Mouse (Mus musculus) hindbrain, embryonic 15.5 days (tissue): ENCODE results near the gene Txndc12. TPM values are rescaled to one million over a fixed set of nuclear protein-coding genes. Genes with fewer than 3 reads are reported as not detected.
A peak's percentile ranks its signal among the peaks of the same experiment; 100 is the strongest.

Experiments used
- ATAC-seq: fragments of 200-750 bp; cut with Nextera tagmentation; 2 replicates; pipeline ENCODE4 v1.8.0; 2017; ENCODE audit warnings: low read depth, moderate number of reproducible peaks, moderate TSS enrichment; ENCODE audit not compliant: low FRiP score
- H3K27ac ChIP-seq: fragments of 300-500 bp; sonication (generic); replicated peaks from 2 replicates; pipeline ENCODE4 v1.5.1; 2015; ENCODE audit warnings: mild to moderate bottlenecking, inconsistent platforms
- H3K27me3 ChIP-seq: fragments of 300-500 bp; sonication (generic); 2 replicates; pipeline ENCODE4 v1.6.1; 2015; ENCODE audit warnings: control low read depth, inconsistent platforms
- H3K36me3 ChIP-seq: fragments of 300-500 bp; sonication (generic); 2 replicates; pipeline ENCODE4 v1.6.1; 2015; ENCODE audit warnings: control low read depth, inconsistent platforms
- H3K4me1 ChIP-seq: fragments of 300-500 bp; sonication (generic); replicated peaks from 2 replicates; pipeline ENCODE4 v1.6.1; 2015; ENCODE audit warnings: control low read depth, inconsistent platforms
- H3K4me2 ChIP-seq: fragments of 300-500 bp; sonication (generic); 2 replicates; pipeline ENCODE4 v1.6.1; 2015; ENCODE audit warnings: moderate library complexity, mild to moderate bottlenecking, inconsistent platforms
- H3K4me3 ChIP-seq: fragments of 300-500 bp; sonication (generic); 2 replicates; pipeline ENCODE4 v1.5.1; 2015; ENCODE audit warnings: mild to moderate bottlenecking, inconsistent platforms
- H3K9ac ChIP-seq: fragments of 300-500 bp; sonication (generic); 2 replicates; pipeline ENCODE4 v1.6.1; 2015; ENCODE audit warnings: inconsistent platforms
- H3K9me3 ChIP-seq: fragments of 300-500 bp; sonication (generic); 2 replicates; pipeline ENCODE4 v1.6.1; 2016; ENCODE audit warnings: control low read depth, inconsistent platforms
- WGBS: fragments of 180-500 bp; shearing (Covaris S2); methylation state at CpG from one replicate; pipeline ENCODE4 v1.1.7; 2015; 5-methylcytosine and 5-hydroxymethylcytosine counted together
- polyA plus RNA-seq: library from polyadenylated mRNA; unstranded; fragments of >200 nt; fragmentation: Nextera tagmentation; extraction: Ambion mirVana; gene quantifications from 2 replicates; pipeline ENCODE4 v1.2.1, GENCODE M21; 2015

Txndc12 gene
- polyA plus RNA-seq, 1 experiment from 2014 or later: 67.3 TPM

GRCm38 (mm10) chr4:108866806-108867205, 32.4 kb downstream of the Txndc12 start:
- Histone ChIP-seq H3K27ac (no peak overlapping the region), H3K4me1 (no peaks in the 10 kb centered on the region), H3K4me2 (no peak overlapping the region), H3K36me3 (peaks cover 11% of the 10 kb centered on the region; the same call in 1 of the 2 replicates), H3K4me3 (no peak overlapping the region), H3K9me3 (no peaks in the 10 kb centered on the region), H3K27me3 (no peaks in the 10 kb centered on the region), H3K9ac (no peak overlapping the region)
- no peak for ATAC-seq
- WGBS: 84% methylated on average over 7 of the region's 7 CpGs

GRCm38 (mm10) chr4:108869730-108870374, 35.5 kb downstream of the Txndc12 start:
- Histone ChIP-seq H3K27me3 (no peaks in the 10 kb centered on the region), H3K27ac (no peak overlapping the region), H3K4me1 (no peaks in the 10 kb centered on the region), H3K36me3 (no peaks in the 10 kb centered on the region), H3K9ac (no peak overlapping the region), H3K4me3 (no peak overlapping the region), H3K9me3 (no peaks in the 10 kb centered on the region), H3K4me2 (no peak overlapping the region)
- peak; percentile 92 for ATAC-seq
- 39% methylated on average over 10 of the region's 10 CpGs for WGBS

- no peaks in the 10 kb centered on the region for H3K27me3 ChIP-seq
- no peak overlapping the region for H3K4me3 ChIP-seq
- no peak overlapping the region for H3K9ac ChIP-seq
- no peaks in the 10 kb centered on the region for H3K36me3 ChIP-seq
- H3K27ac ChIP-seq: no peak overlapping the region
- H3K4me1 ChIP-seq: 0 out of 2 replicates have a peak, but pooled peaks cover 3% of the 10 kb centered on the region
- ATAC-seq: no peak
- no peak overlapping the region for H3K4me2 ChIP-seq
- WGBS: 88% methylated on average over 5 of the region's 5 CpGs
- no peaks in the 10 kb centered on the region for H3K9me3 ChIP-seq
These were observed 39.3 kb downstream of the Txndc12 start for GRCm38 (mm10) chr4:108873746-108874145.

GRCm38 (mm10) chr4:108877901-108878300, 43.5 kb downstream of the Txndc12 start:
- H3K4me3 ChIP-seq: no peak overlapping the region
- no peaks in the 10 kb centered on the region for H3K36me3 ChIP-seq
- no peak overlapping the region for H3K9ac ChIP-seq
- no peaks in the 10 kb centered on the region for H3K27me3 ChIP-seq
- 81% methylated on average over 6 of the region's 6 CpGs for WGBS
- no peak for ATAC-seq
- H3K4me2 ChIP-seq: no peak overlapping the region
- no peaks in the 10 kb centered on the region for H3K9me3 ChIP-seq
- peaks cover 13% of the 10 kb centered on the region; the same call in 1 of the 2 replicates for H3K4me1 ChIP-seq
- no peak overlapping the region for H3K27ac ChIP-seq

GRCm38 (mm10) chr4:108878963-108879822, 44.8 kb downstream of the Txndc12 start, which contains the start of gene Rab3b:
Gene Rab3b (plus strand): TSS chr4:108879063.
- under 1% methylated on average over 46 of the region's 46 CpGs for WGBS

GRCm38 (mm10) chr4:108883815-108884214, 49.4 kb downstream of the Txndc12 start:
- Histone ChIP-seq H3K27ac (no peak overlapping the region), H3K36me3 (no peaks in the 10 kb centered on the region), H3K4me3 (no peak overlapping the region), H3K4me1 (peaks cover 10% of the 10 kb centered on the region), H3K9me3 (no peaks in the 10 kb centered on the region), H3K4me2 (no peak overlapping the region), H3K9ac (no peak overlapping the region), H3K27me3 (no peaks in the 10 kb centered on the region)
- no peak for ATAC-seq
- WGBS: 53% methylated on average over 13 of the region's 13 CpGs

More at GRCm38 (mm10) chr4:108878963-108879822, 44.8 kb downstream of the Txndc12 start, which contains the start of gene Rab3b:
- peak within 1 kb of the TSS; percentile 71 for H3K4me3 ChIP-seq
- no peaks in the 10 kb centered on the region for H3K9me3 ChIP-seq
- H3K9ac ChIP-seq: peak within 1 kb of the TSS; percentile 70
- H3K27ac ChIP-seq: peak within 1 kb of the TSS; percentile 77
- H3K4me2 ChIP-seq: peak within 1 kb of the TSS; percentile 85
- peaks cover 13% of the 10 kb centered on the region for H3K4me1 ChIP-seq
- peak; percentile 93 for ATAC-seq
- H3K27me3 ChIP-seq: no peaks in the 10 kb centered on the region
- no peaks in the 10 kb centered on the region for H3K36me3 ChIP-seq

- Histone ChIP-seq H3K27me3 (no peaks in the 10 kb centered on the region), H3K4me3 (no peak overlapping the region), H3K4me1 (no peaks in the 10 kb centered on the region; the same call in 1 of the 2 replicates), H3K27ac (no peak overlapping the region), H3K9ac (no peak overlapping the region), H3K36me3 (no peaks in the 10 kb centered on the region), H3K9me3 (no peaks in the 10 kb centered on the region), H3K4me2 (no peak overlapping the region)
- no peak for ATAC-seq
- 91% methylated on average over 4 of the region's 4 CpGs for WGBS
These were observed 53.1 kb downstream of the Txndc12 start for GRCm38 (mm10) chr4:108887456-108887855.

- no peak overlapping the region for H3K27ac ChIP-seq
- no peaks in the 10 kb centered on the region for H3K9me3 ChIP-seq
- H3K27me3 ChIP-seq: no peaks in the 10 kb centered on the region
- H3K4me3 ChIP-seq: no peak overlapping the region
- ATAC-seq: no peak
- H3K36me3 ChIP-seq: no peaks in the 10 kb centered on the region
- no peak overlapping the region for H3K4me2 ChIP-seq
- 80% methylated on average over 6 of the region's 6 CpGs for WGBS
- no peaks in the 10 kb centered on the region for H3K4me1 ChIP-seq
- no peak overlapping the region for H3K9ac ChIP-seq
These were observed 56.5 kb downstream of the Txndc12 start for GRCm38 (mm10) chr4:108890876-108891275.

GRCm38 (mm10) chr4:108900421-108900820, 66.0 kb downstream of the Txndc12 start:
- Histone ChIP-seq H3K4me1 (no peaks in the 10 kb centered on the region), H3K9me3 (no peaks in the 10 kb centered on the region), H3K27ac (no peak overlapping the region), H3K4me3 (no peak overlapping the region), H3K4me2 (no peak overlapping the region), H3K9ac (no peak overlapping the region), H3K36me3 (no peaks in the 10 kb centered on the region), H3K27me3 (no peaks in the 10 kb centered on the region)
- no peak for ATAC-seq
- 59% methylated on average over 7 of the region's 7 CpGs for WGBS

- WGBS: 92% methylated on average over 9 of the region's 9 CpGs
- Histone ChIP-seq H3K4me2 (no peak overlapping the region), H3K4me1 (0 out of 2 replicates have a peak, but pooled peaks cover 5% of the 10 kb centered on the region), H3K4me3 (no peak overlapping the region), H3K9me3 (no peaks in the 10 kb centered on the region), H3K9ac (no peak overlapping the region), H3K27me3 (no peaks in the 10 kb centered on the region), H3K27ac (no peak overlapping the region), H3K36me3 (no peaks in the 10 kb centered on the region)
- no peak for ATAC-seq
These were observed 68.5 kb downstream of the Txndc12 start for GRCm38 (mm10) chr4:108902886-108903285.

- 93% methylated on average over 9 of the region's 9 CpGs for WGBS
- H3K4me3 ChIP-seq: no peak overlapping the region
- H3K4me1 ChIP-seq: 0 out of 2 replicates have a peak, but pooled peaks cover 5% of the 10 kb centered on the region
- H3K4me2 ChIP-seq: no peak overlapping the region
- H3K9ac ChIP-seq: no peak overlapping the region
- ATAC-seq: no peak
- no peaks in the 10 kb centered on the region for H3K36me3 ChIP-seq
- H3K9me3 ChIP-seq: no peaks in the 10 kb centered on the region
- H3K27ac ChIP-seq: no peak overlapping the region
- H3K27me3 ChIP-seq: no peaks in the 10 kb centered on the region
These were observed 68.9 kb downstream of the Txndc12 start for GRCm38 (mm10) chr4:108903346-108903745.

- Histone ChIP-seq H3K4me1 (0 out of 2 replicates have a peak, but pooled peaks cover 5% of the 10 kb centered on the region), H3K9me3 (no peaks in the 10 kb centered on the region), H3K4me2 (no peak overlapping the region), H3K27ac (no peak overlapping the region), H3K4me3 (no peak overlapping the region), H3K36me3 (no peaks in the 10 kb centered on the region), H3K9ac (no peak overlapping the region), H3K27me3 (no peaks in the 10 kb centered on the region)
- no peak for ATAC-seq
- WGBS: 53% methylated on average over 6 of the region's 6 CpGs
These were observed 69.7 kb downstream of the Txndc12 start for GRCm38 (mm10) chr4:108904076-108904475.
